Mouse (Mus musculus) forebrain, embryonic 15.5 days (tissue): ENCODE data around the gene Dtx3l. TPM values are rescaled to one million over a fixed set of nuclear protein-coding genes. Genes with fewer than 3 reads are reported as not detected.
"Not testable (repeated sequence)": the region's sequence is repeated elsewhere in the genome, so short reads cannot be mapped to it uniquely, and the experiment has no call there.

Experiments used
- ATAC-seq: fragments of 200-750 bp; cut with Nextera tagmentation; replicated peaks from 2 replicates; pipeline ENCODE4 v1.8.0; 2017; ENCODE audit warnings: mild to moderate bottlenecking, moderate TSS enrichment, moderate library complexity
- H3K27ac ChIP-seq: fragments of 300-500 bp; sonication (generic); replicated peaks from 2 replicates; pipeline ENCODE4 v1.5.1; 2015; ENCODE audit warnings: mild to moderate bottlenecking, inconsistent platforms
- H3K27me3 ChIP-seq: fragments of 300-500 bp; sonication (generic); 2 replicates; pipeline ENCODE4 v1.6.1; 2015; ENCODE audit warnings: inconsistent platforms
- H3K36me3 ChIP-seq: fragments of 300-500 bp; sonication (generic); 2 replicates; pipeline ENCODE4 v1.6.1; 2015; ENCODE audit warnings: mild to moderate bottlenecking, inconsistent platforms
- H3K4me1 ChIP-seq: fragments of 300-500 bp; sonication (generic); 2 replicates; pipeline ENCODE4 v1.6.1; 2015; ENCODE audit warnings: inconsistent platforms
- H3K4me2 ChIP-seq: fragments of 300-500 bp; sonication (generic); replicated peaks from 2 replicates; pipeline ENCODE4 v1.6.1; 2015; ENCODE audit warnings: mild to moderate bottlenecking, inconsistent platforms
- H3K4me3 ChIP-seq: fragments of 300-500 bp; sonication (generic); 2 replicates; pipeline ENCODE4 v1.5.1; 2015; ENCODE audit warnings: mild to moderate bottlenecking, inconsistent platforms
- H3K9ac ChIP-seq: fragments of 300-500 bp; sonication (generic); replicated peaks from 2 replicates; pipeline ENCODE4 v1.6.1; 2015; ENCODE audit warnings: mild to moderate bottlenecking, inconsistent platforms
- H3K9me3 ChIP-seq: fragments of 300-500 bp; sonication (generic); 2 replicates; pipeline ENCODE4 v1.6.1; 2016; ENCODE audit warnings: inconsistent platforms
- WGBS: fragments of 180-500 bp; shearing (Covaris S2); methylation state at CpG from one replicate; pipeline ENCODE4 v1.1.7; 2015; ENCODE audit warnings: mixed read lengths; 5-methylcytosine and 5-hydroxymethylcytosine counted together
- polyA plus RNA-seq: library from polyadenylated mRNA; unstranded; fragments of >200 nt; fragmentation: Nextera tagmentation; extraction: Ambion mirVana; gene quantifications from 2 replicates; pipeline ENCODE4 v1.2.1, GENCODE M21; 2015

The Dtx3l gene
- polyA plus RNA-seq, 1 experiment from 2014 or later = 1.7 TPM

GRCm38 (mm10) chr16:35903014-35903640, 35.8 kb downstream of the Dtx3l start:
- Histone ChIP-seq H3K4me1 (no peaks in the 10 kb centered on the region), H3K27ac (no peak overlapping the region), H3K36me3 (no peaks in the 10 kb centered on the region), H3K4me3 (no peak overlapping the region), H3K4me2 (no peak overlapping the region), H3K27me3 (no peaks in the 10 kb centered on the region), H3K9me3 (no peaks in the 10 kb centered on the region), H3K9ac (no peak overlapping the region)
- no peak for ATAC-seq
- WGBS = 81% methylated on average over 6 of the region's 6 CpGs

- no peak for ATAC-seq
- WGBS = 84% methylated on average over 3 of the region's 3 CpGs
- H3K9me3 ChIP-seq = no peaks in the 10 kb centered on the region
These were observed 38.4 kb downstream of the Dtx3l start for GRCm38 (mm10) chr16:35900541-35900940.

GRCm38 (mm10) chr16:35894997-35895396, 44.0 kb downstream of the Dtx3l start:
- Histone ChIP-seq H3K27ac (no peak overlapping the region), H3K4me1 (no peaks in the 10 kb centered on the region), H3K36me3 (no peaks in the 10 kb centered on the region), H3K4me3 (no peak overlapping the region), H3K27me3 (no peaks in the 10 kb centered on the region), H3K9ac (no peak overlapping the region), H3K4me2 (no peak overlapping the region), H3K9me3 (no peaks in the 10 kb centered on the region)
- ATAC-seq = no peak
- WGBS = 72% methylated on average over 6 of the region's 6 CpGs

More at GRCm38 (mm10) chr16:35900541-35900940, 38.4 kb downstream of the Dtx3l start:
- Histone ChIP-seq H3K9ac (no peak overlapping the region), H3K4me2 (no peak overlapping the region), H3K27me3 (no peaks in the 10 kb centered on the region), H3K27ac (no peak overlapping the region), H3K36me3 (no peaks in the 10 kb centered on the region), H3K4me3 (no peak overlapping the region), H3K4me1 (no peaks in the 10 kb centered on the region)

GRCm38 (mm10) chr16:35891603-35892002, 47.3 kb downstream of the Dtx3l start:
- H3K4me3 ChIP-seq, ATAC-seq, H3K4me1 ChIP-seq: not testable (repeated sequence)

GRCm38 (mm10) chr16:35890645-35891044, 48.3 kb downstream of the Dtx3l start:
- H3K9ac ChIP-seq = no peak overlapping the region
- H3K4me3 ChIP-seq = no peak overlapping the region
- no peaks in the 10 kb centered on the region for H3K4me1 ChIP-seq
- no peaks in the 10 kb centered on the region for H3K9me3 ChIP-seq
- no peak overlapping the region for H3K27ac ChIP-seq
- 65% methylated on average over 3 of the region's 3 CpGs for WGBS
- H3K4me2 ChIP-seq = no peak overlapping the region
- H3K27me3 ChIP-seq = no peaks in the 10 kb centered on the region
- ATAC-seq = no peak
- H3K36me3 ChIP-seq = no peaks in the 10 kb centered on the region

More at GRCm38 (mm10) chr16:35891603-35892002, 47.3 kb downstream of the Dtx3l start:
- H3K9ac ChIP-seq, H3K9me3 ChIP-seq, H3K27ac ChIP-seq, H3K36me3 ChIP-seq, H3K27me3 ChIP-seq, H3K4me2 ChIP-seq: not testable (repeated sequence)
- 73% methylated on average over 5 of the region's 5 CpGs for WGBS

GRCm38 (mm10) chr16:35888910-35889309, 50.0 kb downstream of the Dtx3l start:
- Histone ChIP-seq H3K27ac (no peak overlapping the region), H3K4me3 (no peak overlapping the region), H3K4me1 (no peaks in the 10 kb centered on the region), H3K9ac (no peak overlapping the region), H3K9me3 (no peaks in the 10 kb centered on the region), H3K4me2 (no peak overlapping the region), H3K27me3 (no peaks in the 10 kb centered on the region), H3K36me3 (no peaks in the 10 kb centered on the region)
- no peak for ATAC-seq
- WGBS = 90% methylated on average over 5 of the region's 5 CpGs

- Histone ChIP-seq H3K36me3 (no peaks in the 10 kb centered on the region), H3K4me2 (no peak overlapping the region), H3K4me1 (no peaks in the 10 kb centered on the region), H3K9ac (no peak overlapping the region), H3K4me3 (no peak overlapping the region), H3K27ac (no peak overlapping the region), H3K9me3 (no peaks in the 10 kb centered on the region), H3K27me3 (no peaks in the 10 kb centered on the region)
- WGBS = 85% methylated on average over 7 of the region's 7 CpGs
- no peak for ATAC-seq
These were observed 50.8 kb downstream of the Dtx3l start for GRCm38 (mm10) chr16:35888174-35888573.

Other genes with a start within 250 kb of the Dtx3l start
- gene Dirc2, start 169.8 kb downstream of the Dtx3l start, polyA plus RNA-seq = 33.1 and 40.1 TPM in 2 replicates
- gene Hspbap1, start 168.8 kb downstream of the Dtx3l start, polyA plus RNA-seq = 22.4 and 23.7 TPM in 2 replicates
- gene Parp14, start 67.6 kb downstream of the Dtx3l start, polyA plus RNA-seq = 0.19 and 0.26 TPM in 2 replicates
- gene Parp9, start 681 bp downstream of the Dtx3l start, polyA plus RNA-seq = 2.4 and 2.5 TPM in 2 replicates
- 75.2 and 76.2 TPM in 2 replicates for gene Kpna1, start 39.6 kb upstream of the Dtx3l start, polyA plus RNA-seq
- 14.1 and 16.1 TPM in 2 replicates for gene Wdr5b, start 102.0 kb upstream of the Dtx3l start, polyA plus RNA-seq
- gene Fam162a, start 132.4 kb upstream of the Dtx3l start, polyA plus RNA-seq = 169 and 188 TPM in 2 replicates
- 34.7 and 35.4 TPM in 2 replicates for gene Ccdc58, start 132.5 kb upstream of the Dtx3l start, polyA plus RNA-seq
- not detected in 2 replicates for gene Csta1, start 192.1 kb upstream of the Dtx3l start, polyA plus RNA-seq
- not detected in 2 replicates for gene Stfa2l1, start 217.7 kb upstream of the Dtx3l start, polyA plus RNA-seq
- gene Gm5483, start 245.1 kb upstream of the Dtx3l start, polyA plus RNA-seq = 0.50 and 0.54 TPM in 2 replicates